Mouse (Mus musculus) limb, embryonic 10.5 days (tissue): ENCODE data around the gene Ankrd55. TPM values are rescaled to one million over a fixed set of nuclear protein-coding genes. Genes with fewer than 3 reads are reported as not detected.
"Not testable (repeated sequence)": the region's sequence is repeated elsewhere in the genome, so short reads cannot be mapped to it uniquely, and the experiment has no call there.

Source experiments
- DNase-seq: peaks from one replicate; pipeline ENCODE4 v3.0.0-alpha.2; 2017; ENCODE audit warnings: low spot score
- H3K27ac ChIP-seq: fragments of 300-500 bp; sonication (generic); 2 replicates; pipeline ENCODE4 v1.5.1; 2016; ENCODE audit warnings: mild to moderate bottlenecking
- H3K27me3 ChIP-seq: fragments of 300-500 bp; sonication (generic); 2 replicates; pipeline ENCODE4 v1.6.1; 2016; ENCODE audit warnings: low read depth, mild to moderate bottlenecking; ENCODE audit not compliant: poor library complexity, severe bottlenecking
- H3K36me3 ChIP-seq: fragments of 300-500 bp; sonication (generic); 2 replicates; pipeline ENCODE4 v1.6.1; 2016; ENCODE audit warnings: mild to moderate bottlenecking, moderate library complexity
- H3K4me1 ChIP-seq: fragments of 300-500 bp; sonication (generic); 2 replicates; pipeline ENCODE4 v1.6.1; 2016
- H3K4me3 ChIP-seq: fragments of 300-500 bp; sonication (generic); 2 replicates; pipeline ENCODE4 v1.5.1; 2016; ENCODE audit warnings: mild to moderate bottlenecking, moderate library complexity
- H3K9me3 ChIP-seq: fragments of 300-500 bp; sonication (generic); replicated peaks from 2 replicates; pipeline ENCODE4 v1.6.1; 2016; ENCODE audit warnings: mild to moderate bottlenecking
- WGBS: fragments of 180-500 bp; shearing (Covaris S2); methylation state at CpG from one replicate; pipeline ENCODE4 v1.1.7; 2016; 5-methylcytosine and 5-hydroxymethylcytosine counted together
- polyA plus RNA-seq: library from polyadenylated mRNA; unstranded; fragments of >200 nt; fragmentation: Nextera tagmentation; extraction: Ambion mirVana; gene quantifications from 2 replicates; pipeline ENCODE4 v1.2.1, GENCODE M21; 2016

Gene Ankrd55
- polyA plus RNA-seq, 1 experiment from 2014 or later = 0.23 TPM

GRCm38 (mm10) chr13:112303429-112303828 lies 15.2 kb downstream of the Ankrd55 start:
- DNase-seq = no peak
- Histone ChIP-seq H3K4me3 (no peak overlapping the region), H3K27ac (no peak overlapping the region), H3K27me3 (no peaks in the 10 kb centered on the region), H3K4me1 (no peaks in the 10 kb centered on the region), H3K36me3 (no peaks in the 10 kb centered on the region), H3K9me3 (no peaks in the 10 kb centered on the region)
- WGBS = 95% methylated on average over 2 of the region's 2 CpGs

- 22% methylated on average over 1 of the region's 1 CpGs for WGBS
- H3K27me3 ChIP-seq = no peaks in the 10 kb centered on the region
- H3K9me3 ChIP-seq = no peaks in the 10 kb centered on the region
- no peak overlapping the region for H3K4me3 ChIP-seq
- no peak overlapping the region for H3K27ac ChIP-seq
- H3K4me1 ChIP-seq = no peaks in the 10 kb centered on the region
- no peaks in the 10 kb centered on the region for H3K36me3 ChIP-seq
- peak; percentile 40 for DNase-seq
Measured at GRCm38 (mm10) chr13:112308672-112309071, 20.4 kb downstream of the Ankrd55 start.

- 82% methylated on average over 3 of the region's 3 CpGs for WGBS
- not testable (repeated sequence) for H3K9me3 ChIP-seq, H3K27ac ChIP-seq, H3K4me1 ChIP-seq, H3K27me3 ChIP-seq, DNase-seq, H3K36me3 ChIP-seq, H3K4me3 ChIP-seq
Measured at GRCm38 (mm10) chr13:112311611-112312010, 23.4 kb downstream of the Ankrd55 start.

GRCm38 (mm10) chr13:112315442-112315841 lies 27.2 kb downstream of the Ankrd55 start:
- H3K9me3 ChIP-seq = no peaks in the 10 kb centered on the region
- no peak overlapping the region for H3K27ac ChIP-seq
- WGBS = 55% methylated on average over 3 of the region's 3 CpGs
- no peaks in the 10 kb centered on the region for H3K36me3 ChIP-seq
- DNase-seq = no peak
- H3K4me3 ChIP-seq = no peak overlapping the region
- H3K4me1 ChIP-seq = no peaks in the 10 kb centered on the region
- no peaks in the 10 kb centered on the region for H3K27me3 ChIP-seq

GRCm38 (mm10) chr13:112316622-112317482 lies 28.6 kb downstream of the Ankrd55 start:
- Histone ChIP-seq H3K36me3 (no peaks in the 10 kb centered on the region), H3K27me3 (no peaks in the 10 kb centered on the region), H3K4me1 (no peaks in the 10 kb centered on the region), H3K9me3 (no peaks in the 10 kb centered on the region), H3K4me3 (no peak overlapping the region), H3K27ac (no peak overlapping the region)
- WGBS = 81% methylated on average over 11 of the region's 11 CpGs
- no peak for DNase-seq

GRCm38 (mm10) chr13:112318124-112318523 lies 29.9 kb downstream of the Ankrd55 start:
- no peaks in the 10 kb centered on the region for H3K36me3 ChIP-seq
- H3K27ac ChIP-seq = no peak overlapping the region
- H3K27me3 ChIP-seq = no peaks in the 10 kb centered on the region
- H3K4me3 ChIP-seq = no peak overlapping the region
- H3K4me1 ChIP-seq = peaks cover 3% of the 10 kb centered on the region
- H3K9me3 ChIP-seq = no peaks in the 10 kb centered on the region
- no peak for DNase-seq
- WGBS = 89% methylated on average over 8 of the region's 8 CpGs

GRCm38 (mm10) chr13:112323591-112324266 lies 35.5 kb downstream of the Ankrd55 start:
- WGBS = 63% methylated on average over 12 of the region's 12 CpGs
- H3K27ac ChIP-seq = 0 out of 2 replicates have a peak overlapping the region, but pooled peaks have one; percentile 19
- no peak overlapping the region for H3K4me3 ChIP-seq
- no peaks in the 10 kb centered on the region for H3K36me3 ChIP-seq
- no peaks in the 10 kb centered on the region for H3K27me3 ChIP-seq
- peaks cover 14% of the 10 kb centered on the region for H3K4me1 ChIP-seq
- no peaks in the 10 kb centered on the region for H3K9me3 ChIP-seq
- DNase-seq = no peak

GRCm38 (mm10) chr13:112325126-112325525 lies 36.9 kb downstream of the Ankrd55 start:
- Histone ChIP-seq H3K9me3 (no peaks in the 10 kb centered on the region), H3K27me3 (no peaks in the 10 kb centered on the region), H3K27ac (no peak overlapping the region), H3K4me3 (no peak overlapping the region), H3K36me3 (no peaks in the 10 kb centered on the region), H3K4me1 (peaks cover 14% of the 10 kb centered on the region)
- no peak for DNase-seq
- WGBS = 95% methylated on average over 2 of the region's 2 CpGs

GRCm38 (mm10) chr13:112326403-112326802 lies 38.2 kb downstream of the Ankrd55 start:
- H3K4me1 ChIP-seq = peaks cover 20% of the 10 kb centered on the region
- H3K4me3 ChIP-seq = no peak overlapping the region
- no peak overlapping the region for H3K27ac ChIP-seq
- no peak for DNase-seq
- H3K9me3 ChIP-seq = no peaks in the 10 kb centered on the region
- whole genome bisulfite sequencing = 86% methylated on average over 7 of the region's 7 CpGs
- H3K36me3 ChIP-seq = no peaks in the 10 kb centered on the region
- H3K27me3 ChIP-seq = no peaks in the 10 kb centered on the region

- Histone ChIP-seq H3K27me3 (no peaks in the 10 kb centered on the region), H3K4me1 (peaks cover 26% of the 10 kb centered on the region)
- 91% methylated on average over 5 of the region's 5 CpGs for WGBS
Measured at GRCm38 (mm10) chr13:112326977-112327376, 38.7 kb downstream of the Ankrd55 start.

GRCm38 (mm10) chr13:112327511-112327910 lies 39.3 kb downstream of the Ankrd55 start:
- H3K27ac ChIP-seq = no peak overlapping the region
- 83% methylated on average over 4 of the region's 4 CpGs for WGBS

More at GRCm38 (mm10) chr13:112326977-112327376, 38.7 kb downstream of the Ankrd55 start:
- Histone ChIP-seq H3K27ac (no peak overlapping the region), H3K4me3 (no peak overlapping the region), H3K9me3 (no peaks in the 10 kb centered on the region), H3K36me3 (no peaks in the 10 kb centered on the region)
- DNase-seq = no peak

GRCm38 (mm10) chr13:112330257-112330656 lies 42.0 kb downstream of the Ankrd55 start:
- Histone ChIP-seq H3K4me1 (peaks cover 13% of the 10 kb centered on the region), H3K9me3 (no peaks in the 10 kb centered on the region), H3K27me3 (no peaks in the 10 kb centered on the region), H3K27ac (no peak overlapping the region), H3K4me3 (no peak overlapping the region), H3K36me3 (no peaks in the 10 kb centered on the region)
- no peak for DNase-seq
- 92% methylated on average over 6 of the region's 6 CpGs for WGBS

More at GRCm38 (mm10) chr13:112327511-112327910, 39.3 kb downstream of the Ankrd55 start:
- no peaks in the 10 kb centered on the region for H3K36me3 ChIP-seq
- peaks cover 27% of the 10 kb centered on the region for H3K4me1 ChIP-seq
- no peaks in the 10 kb centered on the region for H3K27me3 ChIP-seq
- H3K4me3 ChIP-seq = no peak overlapping the region
- H3K9me3 ChIP-seq = no peaks in the 10 kb centered on the region
- no peak for DNase-seq
